Mouse (Mus musculus): Measurements from ENCODE around the gene Ccdc106. TPM values are rescaled to one million over a fixed set of nuclear protein-coding genes. Genes with fewer than 3 reads are reported as not detected.

Gene Ccdc106
- polyA plus RNA-seq, 1 experiment from 2014 or later, result 4.7 TPM

DNA sequence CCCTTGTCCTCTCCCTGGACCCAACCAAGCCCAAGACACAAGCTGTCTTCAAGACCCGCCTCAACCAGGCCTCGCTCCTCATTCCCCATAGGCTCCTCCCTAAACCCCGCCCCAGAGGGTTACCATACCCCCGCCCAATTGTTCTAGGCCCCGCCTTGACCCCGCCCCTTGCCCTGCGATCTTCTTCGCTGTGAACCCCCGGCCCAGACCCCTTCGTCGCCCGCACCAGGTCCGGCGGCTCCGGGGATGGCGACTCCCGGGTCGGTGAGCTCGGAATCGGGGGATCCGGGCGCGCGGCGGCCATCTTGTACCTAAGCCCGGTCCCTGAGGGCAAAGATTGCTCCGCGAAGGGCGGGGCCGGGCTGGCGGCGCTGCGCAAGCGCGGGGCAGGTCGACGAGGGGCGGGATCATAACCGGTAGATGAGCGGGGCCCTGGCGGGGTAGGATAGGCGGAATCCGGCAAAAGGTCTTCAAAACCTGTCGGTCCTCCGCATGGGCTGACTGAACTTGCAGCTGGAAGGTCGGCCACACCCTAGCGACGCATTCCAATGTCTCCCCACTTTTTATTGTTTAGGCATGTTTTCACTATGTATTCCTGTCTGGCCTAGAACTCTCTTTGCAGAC is 17.9 kb downstream of the Ccdc106 start, which contains the start of gene Zfp784:
TSS of gene Zfp784 (minus strand) at position 338 of the 624 bp plus-strand sequence.
- H3K4me3 ChIP-seq, result peak within 1 kb of the TSS; percentile 87
- peaks cover 13% of the 10 kb centered on the region; the same call in 1 of the 2 replicates for H3K4me1 ChIP-seq
- under 1% methylated on average over 48 of the region's 48 CpGs for WGBS
- peak within 1 kb of the TSS; percentile 99 for H3K27ac ChIP-seq
- H3K9me3 ChIP-seq, result no peaks in the 10 kb centered on the region
- peak; percentile 96 for DNase-seq (ENCODE audit: low spot score)
- peaks cover 42% of the 10 kb centered on the region for H3K36me3 ChIP-seq
- H3K27me3 ChIP-seq (ENCODE audit: insufficient read depth, poor library complexity, severe bottlenecking), result no peaks in the 10 kb centered on the region

DNA sequence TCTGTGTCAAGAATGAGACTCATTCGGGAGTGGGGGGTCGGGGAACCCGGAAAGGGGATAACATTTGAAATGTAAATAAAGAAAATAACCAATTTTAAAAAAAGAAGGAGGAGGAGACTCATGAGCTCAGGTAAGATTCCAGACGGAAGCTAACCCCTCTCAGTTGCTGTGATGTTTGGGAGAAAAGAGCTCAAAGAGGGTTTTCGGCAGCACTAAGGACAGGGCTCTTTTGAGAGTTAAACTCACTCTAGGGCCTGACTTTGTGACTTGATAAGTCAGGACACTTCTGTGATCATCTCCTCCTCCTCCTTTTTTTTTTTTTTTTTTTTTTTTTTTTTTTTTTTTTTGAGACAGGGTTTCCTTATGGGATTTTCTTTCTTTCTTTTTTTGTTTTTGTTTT is 18.6 kb downstream of the Ccdc106 start:
- peak overlapping the region; percentile 87 for H3K4me3 ChIP-seq
- H3K4me1 ChIP-seq, result peaks cover 13% of the 10 kb centered on the region; the same call in 1 of the 2 replicates
- H3K9me3 ChIP-seq, result no peaks in the 10 kb centered on the region
- peak overlapping the region; percentile 99 for H3K27ac ChIP-seq
- H3K36me3 ChIP-seq, result peaks cover 35% of the 10 kb centered on the region
- no peaks in the 10 kb centered on the region for H3K27me3 ChIP-seq (ENCODE audit: insufficient read depth, poor library complexity, severe bottlenecking)
- WGBS, result 35% methylated on average over 5 of the region's 5 CpGs
- no peak for DNase-seq (ENCODE audit: low spot score)

DNA sequence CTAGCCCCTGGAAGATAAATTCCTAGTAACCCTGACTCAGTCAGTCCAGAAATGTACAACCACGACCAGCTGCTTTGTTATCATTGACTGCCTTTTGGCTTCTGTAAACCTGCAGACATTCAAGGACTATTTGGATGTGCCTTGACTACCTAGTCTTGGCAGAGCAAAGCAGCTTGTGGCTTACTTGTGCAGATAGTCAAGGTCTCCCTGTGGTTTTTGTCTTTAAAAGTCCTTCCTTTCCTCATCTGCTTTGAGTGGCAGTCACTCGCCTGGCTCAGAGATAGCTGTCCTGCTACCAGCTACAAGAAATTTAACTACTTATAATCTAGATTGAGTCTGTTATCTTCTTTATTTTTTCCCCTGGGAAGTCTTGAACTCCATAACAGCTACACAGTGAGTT is 24.6 kb downstream of the Ccdc106 start:
- H3K36me3 ChIP-seq, result peaks cover 7% of the 10 kb centered on the region; the same call in 1 of the 2 replicates

DNA sequence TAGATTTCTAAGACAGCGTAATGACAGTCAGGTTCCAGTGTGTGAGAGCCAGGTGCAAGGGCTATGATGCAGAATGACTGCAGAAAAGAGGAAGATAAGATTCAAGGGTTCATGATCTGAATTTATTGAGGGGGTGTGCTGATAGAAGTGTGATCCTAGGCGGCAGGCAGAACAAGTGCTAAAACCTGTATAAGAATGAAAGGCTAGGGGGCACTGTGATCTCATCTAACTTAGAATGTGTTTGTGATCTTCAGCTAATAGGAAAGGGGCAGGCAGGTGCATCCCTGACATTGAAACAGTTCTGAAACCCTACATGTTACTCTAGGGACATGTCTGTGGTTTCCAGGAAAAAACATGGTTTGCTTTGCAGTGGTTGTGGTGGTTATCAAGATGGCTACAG is 25.8 kb downstream of the Ccdc106 start:
- DNase-seq (ENCODE audit: low spot score), result no peak
- no peak overlapping the region for H3K4me3 ChIP-seq
- WGBS, result 68% methylated on average over 2 of the region's 2 CpGs
- peaks cover 4% of the 10 kb centered on the region; the same call in 1 of the 2 replicates for H3K36me3 ChIP-seq
- no peaks in the 10 kb centered on the region for H3K9me3 ChIP-seq
- no peak overlapping the region for H3K27ac ChIP-seq
- 0 out of 2 replicates have a peak, but pooled peaks cover 8% of the 10 kb centered on the region for H3K4me1 ChIP-seq
- no peaks in the 10 kb centered on the region for H3K27me3 ChIP-seq (ENCODE audit: insufficient read depth, poor library complexity, severe bottlenecking)

More for the DNA sequence above, 24.6 kb downstream of the Ccdc106 start:
- H3K27me3 ChIP-seq (ENCODE audit: insufficient read depth, poor library complexity, severe bottlenecking), result no peaks in the 10 kb centered on the region
- no peaks in the 10 kb centered on the region for H3K9me3 ChIP-seq
- no peak for DNase-seq (ENCODE audit: low spot score)
- H3K4me3 ChIP-seq, result no peak overlapping the region
- 67% methylated on average over 2 of the region's 2 CpGs for WGBS
- no peaks in the 10 kb centered on the region for H3K4me1 ChIP-seq
- H3K27ac ChIP-seq, result no peak overlapping the region

DNA sequence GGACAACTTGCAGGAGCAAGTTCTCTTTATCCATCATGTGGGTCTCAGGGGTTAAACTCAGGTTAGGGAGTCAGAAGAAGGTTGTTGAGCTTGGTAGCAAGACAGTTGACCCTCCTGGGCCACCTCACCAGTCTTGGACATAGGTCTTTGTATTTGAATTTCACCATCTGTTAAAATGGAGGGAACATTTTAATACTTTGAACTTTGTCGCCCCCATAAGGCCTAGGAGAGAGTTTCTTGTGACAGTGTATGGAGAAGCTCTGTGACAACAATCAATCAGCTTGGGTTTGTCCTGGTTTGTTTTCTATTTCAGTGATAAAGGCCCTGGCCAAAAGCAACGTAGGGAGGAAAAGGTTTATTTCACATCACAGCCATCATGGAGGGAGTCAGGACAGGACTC is 27.0 kb downstream of the Ccdc106 start:
- WGBS, result 17% methylated on average over 2 of the region's 2 CpGs
- DNase-seq (ENCODE audit: low spot score), result no peak
- Histone ChIP-seq H3K36me3 (no peaks in the 10 kb centered on the region), H3K27ac (no peak overlapping the region), H3K27me3 (ENCODE audit: insufficient read depth, poor library complexity, severe bottlenecking) (peaks cover 7% of the 10 kb centered on the region), H3K9me3 (no peaks in the 10 kb centered on the region), H3K4me3 (no peak overlapping the region), H3K4me1 (peaks cover 14% of the 10 kb centered on the region; the same call in 1 of the 2 replicates)

DNA sequence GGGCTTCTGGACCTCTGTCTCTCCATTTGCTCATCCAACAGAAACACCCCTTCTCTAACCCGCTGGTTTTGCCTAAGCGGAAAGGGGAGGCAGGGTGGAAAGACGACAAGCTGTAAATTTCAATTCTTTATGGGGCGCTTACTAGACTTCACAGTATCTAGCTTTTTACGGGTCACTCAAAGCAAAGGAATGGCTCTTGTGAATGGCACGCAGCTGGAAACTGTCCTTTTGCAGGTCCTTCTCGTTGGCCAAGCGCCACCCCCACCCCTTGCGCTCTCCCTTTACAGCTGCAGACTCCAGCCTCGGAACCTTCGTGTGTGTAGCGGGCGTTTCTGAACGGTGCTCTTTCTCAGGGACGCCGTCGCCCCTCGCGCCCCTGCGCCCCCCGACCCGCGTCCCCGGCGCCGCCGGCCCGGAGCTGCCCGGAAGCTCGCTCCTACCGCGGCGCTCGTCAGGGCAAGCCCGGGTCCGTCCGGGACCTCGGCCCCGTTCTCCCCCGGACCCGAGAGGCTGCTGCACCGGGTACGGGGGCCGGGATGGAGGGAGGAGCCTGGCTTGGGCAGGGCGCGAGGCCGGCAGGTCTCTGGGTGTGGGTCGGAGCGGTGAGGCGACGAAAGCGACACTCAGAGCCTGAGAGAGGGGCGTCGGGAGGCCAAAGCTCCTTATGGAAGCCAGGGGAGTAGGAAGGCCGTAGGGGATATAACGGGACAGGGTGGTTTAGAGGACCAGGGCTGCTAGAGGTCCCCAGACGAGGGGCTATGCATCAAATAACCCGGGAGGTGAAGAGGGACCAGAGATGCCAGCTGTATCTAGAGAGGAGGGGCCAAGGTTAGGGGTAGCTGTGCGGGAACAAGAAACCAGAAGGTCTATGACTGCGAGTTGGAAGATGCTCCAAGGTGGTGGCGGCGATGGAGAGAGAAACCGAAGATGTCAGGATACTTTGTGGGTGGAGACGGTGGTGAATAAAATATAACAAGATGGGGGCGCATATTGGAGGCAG is 31.1 kb downstream of the Ccdc106 start, which contains the start of gene Zfp580:
TSS of gene Zfp580 (plus strand) at position 346 of the 1,000 bp plus-strand sequence.
- Histone ChIP-seq H3K27me3 (ENCODE audit: insufficient read depth, poor library complexity, severe bottlenecking) (peaks cover 49% of the 10 kb centered on the region), H3K9me3 (no peaks in the 10 kb centered on the region), H3K4me3 (peak within 1 kb of the TSS; percentile 92), H3K4me1 (peaks cover 35% of the 10 kb centered on the region), H3K36me3 (no peaks in the 10 kb centered on the region), H3K27ac (peak within 1 kb of the TSS; percentile 94)
- WGBS, result 1% methylated on average over 65 of the region's 65 CpGs
- peak; percentile 88 for DNase-seq (ENCODE audit: low spot score)

DNA sequence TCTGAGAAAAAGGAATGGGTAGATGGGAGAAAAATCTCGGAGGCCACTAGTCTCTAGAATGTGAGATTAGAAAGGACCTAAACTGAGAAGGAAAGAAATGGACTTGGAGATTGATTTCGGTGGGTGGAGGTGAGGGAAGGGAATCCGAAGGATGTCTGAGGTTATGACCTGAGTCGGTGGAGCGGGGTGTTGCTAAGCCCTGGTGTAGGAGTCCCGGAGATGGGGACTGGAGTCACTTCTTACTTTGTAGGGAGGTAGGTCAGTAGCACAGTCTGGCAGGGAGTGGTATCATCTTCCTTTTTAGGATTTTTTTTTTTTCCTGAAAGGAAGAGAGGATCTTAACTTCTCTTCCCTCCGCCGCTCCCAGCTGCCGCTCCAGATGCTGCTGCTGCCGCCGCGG is 32.1 kb downstream of the Ccdc106 start:
- no peak for DNase-seq (ENCODE audit: low spot score)
- H3K4me1 ChIP-seq, result peaks cover 41% of the 10 kb centered on the region
- 5% methylated on average over 12 of the region's 12 CpGs for WGBS

DNA sequence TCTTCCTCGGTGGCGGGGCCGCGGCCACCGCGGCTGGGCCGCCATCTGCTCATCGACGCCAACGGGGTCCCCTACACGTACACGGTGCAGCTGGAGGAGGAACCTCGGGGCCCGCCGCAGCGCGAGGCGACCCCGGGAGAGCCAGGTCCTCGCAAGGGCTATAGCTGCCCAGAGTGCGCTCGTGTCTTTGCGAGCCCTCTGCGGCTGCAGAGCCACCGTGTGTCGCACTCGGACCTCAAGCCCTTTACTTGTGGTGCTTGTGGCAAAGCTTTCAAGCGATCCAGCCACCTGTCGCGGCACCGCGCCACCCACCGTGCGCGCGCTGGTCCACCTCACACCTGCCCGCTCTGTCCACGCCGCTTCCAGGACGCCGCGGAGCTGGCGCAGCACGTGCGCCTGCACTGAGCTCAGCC is 32.6 kb downstream of the Ccdc106 start:
- Histone ChIP-seq H3K36me3 (no peaks in the 10 kb centered on the region), H3K9me3 (no peaks in the 10 kb centered on the region), H3K4me1 (peaks cover 41% of the 10 kb centered on the region), H3K27me3 (ENCODE audit: insufficient read depth, poor library complexity, severe bottlenecking) (peaks cover 63% of the 10 kb centered on the region), H3K27ac (peak overlapping the region; percentile 56; the same call in 1 of the 2 replicates), H3K4me3 (peak overlapping the region; percentile 92)
- DNase-seq (ENCODE audit: low spot score), result no peak
- 5% methylated on average over 45 of the region's 45 CpGs for WGBS

More for the DNA sequence above, 32.1 kb downstream of the Ccdc106 start:
- Histone ChIP-seq H3K36me3 (no peaks in the 10 kb centered on the region), H3K27ac (0 out of 2 replicates have a peak overlapping the region, but pooled peaks have one; percentile 56), H3K4me3 (peak overlapping the region; percentile 92), H3K9me3 (no peaks in the 10 kb centered on the region), H3K27me3 (ENCODE audit: insufficient read depth, poor library complexity, severe bottlenecking) (peaks cover 58% of the 10 kb centered on the region)

DNA sequence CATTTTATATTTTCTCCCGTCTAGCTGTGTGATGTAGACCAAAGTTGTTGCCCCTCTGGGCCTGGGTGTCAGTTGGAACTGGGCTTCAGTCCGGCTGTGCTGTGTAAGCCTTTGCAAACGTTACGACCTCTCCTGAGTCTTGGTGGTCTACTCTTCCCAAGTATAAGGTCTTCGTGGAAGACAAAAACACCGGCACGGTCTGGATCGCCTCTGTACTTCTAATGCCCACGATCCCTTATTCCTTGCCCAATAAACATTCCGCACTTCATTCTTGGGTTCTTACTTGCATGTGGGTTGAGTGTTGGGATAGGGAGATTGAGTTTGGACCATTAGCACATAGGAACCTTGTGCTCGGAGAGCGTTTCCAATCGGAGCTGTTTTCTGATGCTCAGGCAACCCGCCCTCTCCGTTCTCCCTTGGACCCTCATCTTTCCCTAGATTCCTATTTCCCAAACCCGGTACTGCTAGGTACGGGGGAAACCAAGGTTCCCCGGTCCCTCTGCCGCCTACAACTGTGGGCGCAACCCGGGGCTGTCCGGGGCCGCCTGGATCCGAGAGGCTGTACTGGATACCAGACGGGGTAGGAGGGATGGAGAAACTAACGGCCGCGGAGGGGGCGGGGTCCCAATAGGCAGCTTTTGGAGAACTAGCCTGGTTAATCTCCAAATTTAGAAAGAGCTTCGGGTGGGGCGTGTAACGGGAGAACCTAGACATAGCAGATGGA is 33.3 kb downstream of the Ccdc106 start:
- 7% methylated on average over 32 of the region's 32 CpGs for WGBS
- H3K36me3 ChIP-seq, result no peaks in the 10 kb centered on the region
- no peaks in the 10 kb centered on the region for H3K9me3 ChIP-seq
- no peak overlapping the region for H3K27ac ChIP-seq
- peaks cover 41% of the 10 kb centered on the region for H3K4me1 ChIP-seq
- no peak for DNase-seq (ENCODE audit: low spot score)
- peaks cover 70% of the 10 kb centered on the region for H3K27me3 ChIP-seq (ENCODE audit: insufficient read depth, poor library complexity, severe bottlenecking)
- H3K4me3 ChIP-seq, result peak overlapping the region; percentile 92

DNA sequence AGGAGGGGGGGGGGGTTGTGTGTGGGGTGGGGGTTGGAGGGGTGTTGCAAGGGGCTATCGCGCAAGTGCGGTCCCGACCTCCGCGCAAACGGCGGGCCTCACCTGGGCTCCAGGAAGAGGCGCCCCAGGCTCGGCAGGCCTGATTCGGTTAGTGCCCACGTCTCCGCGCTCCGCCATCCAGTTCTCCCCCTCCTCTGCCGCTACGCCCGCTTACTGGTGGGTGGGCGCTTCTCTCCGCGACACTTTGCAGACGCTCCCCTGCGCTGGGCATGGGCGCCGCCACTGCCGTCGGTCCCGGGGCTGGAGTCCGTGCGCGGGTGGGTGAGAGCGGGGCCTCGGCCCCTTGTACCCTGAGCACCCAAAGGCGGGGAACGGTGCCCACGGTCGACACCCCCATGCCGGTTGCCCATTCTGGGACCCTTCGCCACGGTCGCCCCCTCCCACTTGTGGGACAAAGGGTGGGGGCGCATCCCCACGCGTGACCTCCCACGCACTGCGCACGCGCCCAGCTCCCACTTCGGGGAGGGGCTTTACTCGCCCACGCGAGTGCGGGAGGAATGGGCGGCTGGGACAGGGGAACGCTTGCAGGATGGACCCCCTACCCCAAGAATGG is 36.4 kb downstream of the Ccdc106 start:
- H3K27ac ChIP-seq, result peak overlapping the region; percentile 76
- H3K27me3 ChIP-seq (ENCODE audit: insufficient read depth, poor library complexity, severe bottlenecking), result peaks cover 77% of the 10 kb centered on the region
- peaks cover 43% of the 10 kb centered on the region for H3K4me1 ChIP-seq
- DNase-seq (ENCODE audit: low spot score), result no peak
- peak overlapping the region; percentile 59 for H3K4me3 ChIP-seq
- 3% methylated on average over 55 of the region's 55 CpGs for WGBS
- H3K9me3 ChIP-seq, result no peaks in the 10 kb centered on the region
- no peaks in the 10 kb centered on the region for H3K36me3 ChIP-seq

DNA sequence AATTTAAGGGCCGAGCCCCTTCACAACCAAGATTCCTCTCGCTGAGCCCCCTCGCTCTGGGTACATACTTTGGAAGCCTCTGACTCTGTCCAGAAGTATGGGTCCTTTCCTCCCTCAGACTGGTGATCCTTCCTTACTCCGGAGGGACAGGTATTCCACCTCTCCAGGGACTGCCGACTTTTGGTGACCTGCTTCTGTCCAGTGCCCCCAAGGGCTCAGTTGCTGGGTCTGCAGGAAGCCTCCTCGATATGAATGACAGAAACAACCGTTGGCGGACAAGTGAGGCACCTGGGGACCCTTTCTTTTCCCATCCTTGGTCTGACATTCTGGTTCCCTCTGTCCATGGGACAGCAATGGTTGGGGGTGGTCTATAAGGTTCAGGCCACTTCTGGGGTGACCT is 37.0 kb downstream of the Ccdc106 start:
- Histone ChIP-seq H3K4me1 (peaks cover 37% of the 10 kb centered on the region), H3K27ac (0 out of 2 replicates have a peak overlapping the region, but pooled peaks have one; percentile 76)
- WGBS, result 32% methylated on average over 8 of the region's 8 CpGs

DNA sequence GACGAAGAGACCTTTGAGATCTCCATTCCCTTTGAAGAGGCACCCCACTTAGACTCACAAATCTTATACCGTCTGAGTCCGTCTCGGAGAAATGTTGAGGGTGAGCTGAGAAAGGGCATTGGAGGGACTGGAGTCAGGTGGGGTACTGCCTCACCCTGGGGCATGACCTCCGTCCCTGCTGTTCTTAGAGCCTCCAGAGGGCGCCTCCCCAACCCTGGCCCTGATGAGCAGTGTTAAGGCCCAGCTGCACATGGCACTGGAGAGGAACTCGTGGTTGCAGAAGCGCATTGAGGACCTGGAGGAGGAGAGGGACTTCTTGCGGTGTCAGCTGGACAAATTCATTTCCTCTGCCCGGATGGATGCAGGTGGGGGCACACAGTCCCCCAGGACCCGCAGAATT is 37.5 kb downstream of the Ccdc106 start:
- Histone ChIP-seq H3K27me3 (ENCODE audit: insufficient read depth, poor library complexity, severe bottlenecking) (peaks cover 67% of the 10 kb centered on the region), H3K27ac (no peak overlapping the region), H3K4me1 (peaks cover 33% of the 10 kb centered on the region), H3K4me3 (0 out of 2 replicates have a peak overlapping the region, but pooled peaks have one; percentile 1), H3K9me3 (no peaks in the 10 kb centered on the region; the same call in 1 of the 2 replicates), H3K36me3 (no peaks in the 10 kb centered on the region)
- DNase-seq (ENCODE audit: low spot score), result no peak
- 25% methylated on average over 11 of the region's 11 CpGs for WGBS

More for the DNA sequence above, 37.0 kb downstream of the Ccdc106 start:
- H3K9me3 ChIP-seq, result no peaks in the 10 kb centered on the region; the same call in 1 of the 2 replicates
- no peaks in the 10 kb centered on the region for H3K36me3 ChIP-seq
- H3K27me3 ChIP-seq (ENCODE audit: insufficient read depth, poor library complexity, severe bottlenecking), result peaks cover 71% of the 10 kb centered on the region
- no peak for DNase-seq (ENCODE audit: low spot score)
- 0 out of 2 replicates have a peak overlapping the region, but pooled peaks have one; percentile 1 for H3K4me3 ChIP-seq
